Mouse (Mus musculus) adrenal gland, adult 2 months (tissue): ENCODE data around the gene Mypn. TPM values are rescaled to one million over a fixed set of nuclear protein-coding genes. Genes with fewer than 3 reads are reported as not detected.

ENCODE experiments used
- DNase-seq: peaks from one replicate; pipeline ENCODE4 v3.0.0; 2021
- polyA plus RNA-seq: library from polyadenylated mRNA; depleted of rRNA; stranded (reverse); fragments of >200 nt; gene quantifications from 2 replicates; pipeline ENCODE4 v1.2.3, GENCODE M21; 2012; rRNA removed
- total RNA-seq, 2 experiments: library from RNA; stranded (reverse); gene quantifications; 2 replicates each; pipeline ENCODE4 v1.2.3; 2021

The Mypn gene
- total and polyA plus RNA-seq, 3 experiments = 0.02 to 1.1 (median 0.31) TPM

DNA sequence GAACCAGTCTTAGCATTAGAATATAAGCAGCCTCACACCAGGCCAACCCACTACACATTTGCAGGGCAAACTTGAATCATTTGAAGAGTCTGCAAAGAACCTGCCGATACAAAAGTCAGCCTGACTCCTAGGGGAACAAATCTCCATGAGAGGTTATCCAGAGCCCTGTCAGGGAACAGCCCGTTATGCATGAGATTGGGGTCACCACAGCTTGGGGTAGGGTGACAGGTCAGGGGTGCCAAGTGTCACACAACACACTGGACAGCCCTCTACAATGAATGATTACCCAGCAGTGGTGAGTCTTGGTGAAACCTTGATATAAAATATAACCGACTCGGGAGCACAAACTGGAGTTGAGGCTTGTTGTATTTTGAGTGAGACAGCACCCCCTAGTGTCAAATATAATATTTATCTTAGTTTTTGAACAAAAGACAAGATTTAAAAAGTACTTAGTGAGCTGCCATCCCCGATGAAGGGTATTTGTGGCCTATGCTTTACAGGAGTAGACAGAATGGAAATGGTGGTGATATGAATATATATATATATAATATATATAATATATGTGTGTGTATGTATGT, 90.6 kb downstream of the Mypn start:
- no peak for DNase-seq

DNA sequence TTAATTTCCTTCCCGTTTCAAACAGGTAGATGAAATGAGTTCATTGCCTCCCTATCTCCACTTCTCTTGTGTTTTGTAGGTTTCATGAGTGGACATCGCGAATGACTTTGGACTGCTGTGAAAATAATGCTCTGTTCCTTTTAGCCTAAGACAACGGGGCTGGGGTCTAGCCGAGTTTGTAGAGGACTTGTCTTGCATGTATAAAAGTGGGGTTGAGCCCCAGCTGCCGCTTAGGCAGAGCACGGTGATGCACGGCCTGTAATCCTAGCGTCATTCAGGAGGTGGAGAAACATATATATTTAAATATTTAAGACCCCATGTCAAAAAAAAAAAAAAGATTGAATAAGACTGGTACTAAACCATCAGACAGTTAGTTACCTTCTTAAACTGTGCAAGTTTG, 103.1 kb downstream of the Mypn start:
- DNase-seq = no peak

DNA sequence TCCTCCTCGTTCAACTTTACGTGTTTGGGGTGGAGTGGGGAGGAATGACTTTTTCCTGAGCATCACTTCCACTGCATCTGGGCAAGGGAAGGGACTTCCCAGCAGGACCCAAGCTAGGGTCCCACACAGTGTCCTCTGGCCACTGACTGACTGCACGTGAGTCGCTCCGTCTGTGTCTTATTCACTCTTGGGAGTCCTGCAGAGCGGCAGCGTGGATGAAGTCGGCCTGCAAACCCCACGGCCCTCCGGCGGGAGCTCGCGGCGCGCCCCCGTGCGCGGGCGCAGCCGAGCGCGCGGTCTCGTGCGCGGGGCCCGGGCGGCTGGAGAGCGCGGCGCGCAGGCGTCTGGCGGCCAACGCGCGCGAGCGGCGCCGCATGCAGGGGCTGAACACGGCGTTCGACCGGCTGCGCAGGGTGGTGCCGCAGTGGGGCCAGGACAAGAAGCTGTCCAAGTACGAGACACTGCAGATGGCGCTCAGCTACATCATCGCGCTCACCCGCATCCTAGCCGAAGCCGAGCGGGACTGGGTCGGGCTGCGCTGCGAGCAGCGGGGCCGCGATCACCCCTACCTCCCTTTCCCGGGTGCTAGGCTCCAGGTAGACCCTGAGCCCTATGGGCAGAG, 103.7 kb downstream of the Mypn start:
- DNase-seq = peak; percentile 72

DNA sequence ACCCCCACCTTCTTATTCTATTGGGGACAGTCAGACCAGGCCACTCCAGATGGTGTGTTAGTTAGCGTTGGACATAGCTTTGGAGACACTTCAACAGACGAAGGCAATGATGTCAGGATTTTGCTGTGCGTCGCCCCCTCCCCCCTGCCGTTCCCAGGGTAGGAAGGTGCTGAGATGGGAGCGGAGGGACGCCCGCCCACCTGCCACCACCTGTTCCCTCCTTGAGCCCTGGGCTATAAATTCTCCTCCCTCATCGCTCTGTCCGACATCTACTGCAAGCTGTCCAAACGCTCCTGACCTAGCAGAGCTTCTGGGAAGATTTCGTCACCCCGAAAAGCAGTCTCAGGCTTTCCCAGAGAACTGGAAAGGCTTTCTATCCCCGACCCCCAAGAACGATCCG, 104.2 kb downstream of the Mypn start, which contains the start of gene Atoh7:
Atoh7 (plus strand) TSS at position 131 of the 400 bp plus-strand sequence.
- no peak for DNase-seq

DNA sequence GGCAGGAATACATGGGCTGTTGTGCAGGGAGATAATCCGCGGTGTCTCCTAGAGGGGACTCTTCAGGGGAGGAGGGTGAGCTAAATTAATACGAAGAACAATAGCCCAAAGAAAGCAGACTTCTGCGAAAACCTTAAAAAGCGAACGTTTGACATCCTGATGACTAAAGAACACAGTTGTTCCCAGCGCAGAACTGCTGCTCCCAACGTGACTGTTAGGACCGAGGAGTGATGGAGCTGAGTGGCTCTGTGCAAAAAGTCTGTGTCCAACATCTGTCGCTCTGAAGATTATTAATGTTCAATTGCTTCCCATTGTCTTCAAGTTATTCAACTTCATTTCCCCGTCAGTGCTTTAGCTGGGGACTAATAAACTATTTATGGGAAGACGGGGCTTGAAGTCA, 105.6 kb downstream of the Mypn start:
- DNase-seq = no peak

DNA sequence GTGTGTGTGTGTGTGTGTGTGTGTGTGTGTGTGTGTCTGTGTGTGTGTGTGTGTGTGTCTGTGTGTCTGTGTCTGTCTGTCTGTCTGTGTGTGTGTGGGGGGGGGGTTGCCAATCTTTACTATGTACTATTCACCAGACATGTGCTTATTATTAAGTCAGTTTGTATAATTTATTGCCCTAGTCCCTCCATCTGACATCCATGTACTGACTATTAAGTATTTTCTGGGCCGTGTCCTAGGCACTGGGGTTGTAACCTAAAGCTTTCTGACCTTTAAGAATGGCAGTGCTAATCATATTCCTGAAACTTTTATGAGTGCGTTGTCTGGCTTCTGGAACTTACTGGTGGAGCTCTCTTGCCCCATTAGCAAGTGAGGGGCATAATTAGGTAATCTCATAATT, 107.0 kb downstream of the Mypn start:
- DNase-seq = no peak

DNA sequence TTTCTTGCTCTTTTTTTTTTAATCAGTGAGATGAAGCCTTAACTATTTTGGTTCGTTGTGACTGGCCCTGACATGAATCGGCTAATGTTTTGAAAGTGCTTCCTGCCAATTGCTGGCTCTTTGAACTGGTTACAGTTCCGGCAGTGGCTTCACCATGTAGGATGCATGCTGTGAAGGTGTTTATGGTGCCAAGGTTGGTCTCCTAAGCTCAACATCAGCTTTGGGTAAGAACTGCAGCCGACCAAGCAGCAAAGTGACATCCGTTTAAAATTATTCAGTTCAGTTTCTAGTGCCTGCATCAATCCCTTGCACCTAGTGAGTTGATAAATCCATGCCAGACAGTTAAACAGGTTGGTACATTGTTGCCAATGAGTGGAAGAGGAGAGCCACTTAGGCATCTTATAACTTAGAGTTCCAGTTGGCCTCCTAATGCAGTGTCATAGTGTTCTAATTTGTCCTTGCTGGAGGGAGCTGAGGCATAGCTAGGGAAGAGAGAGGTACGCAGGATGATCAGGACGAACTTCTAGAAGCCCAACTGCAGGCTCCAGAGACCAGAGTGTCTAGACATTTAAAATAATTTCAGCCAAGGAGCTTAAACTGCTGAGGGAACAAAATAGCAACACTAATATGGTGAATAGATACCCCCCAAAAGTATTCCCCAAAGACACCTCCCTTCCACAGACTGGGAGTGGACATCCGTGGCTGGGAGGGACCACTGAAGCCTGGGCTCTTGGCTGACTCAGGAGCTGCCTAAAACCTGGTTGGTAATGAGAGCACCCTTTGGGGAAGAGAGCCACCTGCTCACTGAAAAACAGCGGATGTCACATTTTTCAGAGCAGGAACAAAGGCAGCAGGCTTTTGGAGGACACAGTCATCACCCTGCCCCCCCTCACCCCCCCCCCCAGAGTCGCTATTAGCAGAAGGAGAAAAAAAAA, 110.9 kb downstream of the Mypn start:
- no peak for DNase-seq

DNA sequence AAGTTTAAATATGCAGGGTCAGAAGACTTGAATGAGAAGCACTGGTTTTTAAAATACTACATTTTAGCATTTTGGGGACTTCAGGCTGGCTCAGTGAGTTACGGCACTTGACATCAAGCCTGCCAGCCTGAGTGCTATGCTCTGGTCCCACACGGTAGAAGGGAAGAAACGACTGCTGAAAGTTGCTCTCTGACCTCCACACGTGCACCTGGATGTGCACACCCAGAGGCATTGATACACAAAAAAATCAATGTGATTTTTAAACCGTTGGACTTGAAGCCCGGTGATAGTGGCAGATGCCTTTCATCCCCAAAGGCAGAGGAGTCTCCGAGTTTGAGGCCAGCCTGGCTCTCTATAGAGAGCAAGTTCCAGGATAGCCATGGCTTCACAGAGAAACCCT, 111.8 kb downstream of the Mypn start:
- DNase-seq = no peak

DNA sequence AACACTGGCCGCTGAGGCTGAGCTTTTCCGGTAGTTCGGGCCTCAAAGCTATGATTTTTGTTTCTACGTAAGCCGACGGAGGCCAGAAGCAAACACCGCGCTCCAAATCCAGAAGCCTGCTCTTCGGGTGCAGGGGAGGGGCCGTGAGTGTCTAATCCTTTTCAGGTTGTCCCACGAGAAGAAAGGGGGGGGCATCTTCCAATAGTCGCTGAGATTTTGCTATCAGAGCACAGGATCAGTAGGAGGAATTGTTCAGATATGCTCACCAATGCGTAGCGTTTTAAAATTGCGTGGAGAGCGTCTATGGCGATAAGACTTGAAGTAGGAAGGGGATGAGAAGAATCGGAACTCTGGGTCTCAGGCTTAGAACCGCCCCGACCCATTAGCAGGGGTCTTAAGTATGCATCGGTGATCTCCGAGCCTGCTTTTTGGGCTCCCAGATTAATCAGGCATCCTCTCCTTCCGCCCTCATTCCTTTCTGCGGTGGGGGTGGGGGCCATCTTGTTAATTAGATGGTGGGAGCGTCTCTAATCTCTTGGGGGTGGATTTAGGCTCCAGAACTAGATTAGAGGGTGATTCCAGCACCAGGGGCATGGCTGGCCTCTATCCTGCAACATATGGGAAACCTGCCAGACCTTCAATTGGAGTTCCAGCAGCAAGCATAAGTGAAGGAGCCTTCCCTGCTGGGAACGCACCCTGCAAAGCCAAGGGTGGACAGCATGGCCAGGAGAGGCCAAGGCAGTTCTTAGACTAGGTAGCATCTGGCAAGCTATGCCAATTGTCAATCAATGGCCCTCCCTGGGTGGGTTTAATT, 113.8 kb downstream of the Mypn start:
- DNase-seq = no peak

DNA sequence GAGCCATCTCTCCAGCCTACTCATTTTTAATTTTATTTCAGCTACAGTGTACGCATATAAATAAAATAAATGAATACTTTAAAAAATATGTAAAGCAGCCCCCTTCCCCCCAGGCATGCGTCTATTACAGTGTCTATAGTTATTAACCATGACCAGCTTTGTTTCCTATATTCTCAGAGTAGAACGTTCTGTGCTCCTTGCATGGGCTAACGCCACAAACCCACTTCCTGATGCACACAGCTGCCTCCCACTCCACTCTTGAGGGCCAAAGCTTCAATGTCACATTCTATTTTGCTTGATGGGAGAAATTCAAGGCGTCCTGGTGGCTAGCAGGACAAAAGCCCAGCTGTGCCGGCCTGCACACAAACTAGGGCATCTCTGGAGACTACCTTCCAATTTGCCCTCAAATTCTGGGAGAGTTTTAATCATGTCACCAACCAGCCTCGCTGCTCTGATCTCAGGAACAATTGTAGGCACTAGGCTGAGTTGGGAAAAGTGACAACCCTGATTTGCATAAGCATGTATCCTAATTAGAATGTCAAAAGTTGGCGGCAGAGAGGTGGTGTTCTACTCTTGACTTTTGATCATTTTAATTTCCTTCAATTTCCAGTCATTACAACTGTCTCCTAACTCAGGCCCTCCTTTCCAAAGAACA, 114.5 kb downstream of the Mypn start:
- no peak for DNase-seq

DNA sequence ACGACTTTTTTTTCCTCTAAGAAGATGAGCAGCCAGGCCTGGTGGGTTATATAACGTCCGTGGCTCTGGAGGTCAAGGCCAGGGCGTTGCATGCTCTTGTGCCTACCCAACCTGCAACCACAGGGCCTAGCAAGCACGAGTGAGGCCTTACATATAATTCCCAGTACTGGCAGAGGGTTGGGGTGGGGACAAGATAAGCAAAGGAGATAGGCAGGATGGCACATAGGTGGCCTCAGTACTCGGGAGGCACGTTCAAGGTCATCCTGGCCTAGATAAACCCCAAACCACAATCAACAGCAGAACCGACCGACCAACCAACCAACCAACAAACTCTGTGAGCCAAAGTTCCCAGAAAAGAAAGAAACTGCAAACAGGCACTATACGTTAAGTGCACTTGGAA, 117.4 kb downstream of the Mypn start:
- no peak for DNase-seq

DNA sequence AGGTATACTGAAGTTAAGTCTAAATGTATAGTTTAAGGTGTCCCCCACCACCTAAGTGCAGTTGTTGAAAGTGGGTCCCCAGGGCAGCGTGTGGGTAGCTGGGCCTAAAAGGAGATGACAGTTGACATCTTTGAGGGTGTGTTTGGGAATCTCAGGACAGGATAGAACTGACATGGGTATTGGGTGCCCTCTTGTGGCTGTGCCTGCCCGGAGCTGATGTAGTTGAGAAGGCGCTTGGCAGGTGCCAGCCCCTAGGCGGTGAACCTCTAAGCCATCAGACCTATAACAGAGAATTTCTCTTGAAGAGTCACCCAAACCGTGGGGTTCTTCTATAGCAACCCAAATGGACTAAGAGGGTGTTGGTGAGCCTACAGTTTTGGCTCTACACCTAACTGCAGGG, 137.8 kb downstream of the Mypn start:
- peak; percentile 83 for DNase-seq

Other genes with a start within 250 kb of the Mypn start
- 10 to 100 TPM; 11.2 to 16.3 TPM for gene Rufy2, start 223.7 kb downstream of the Mypn start, total RNA-seq
- 1.9 and 2.1 TPM in 2 replicates for gene Rufy2, start 223.7 kb downstream of the Mypn start, polyA plus RNA-seq
- gene Hnrnph3, start 179.7 kb downstream of the Mypn start, total RNA-seq = 10 to 100 TPM; 40.3 to 42.4 TPM
- gene Hnrnph3, start 179.7 kb downstream of the Mypn start, polyA plus RNA-seq = 2.4 and 3.7 TPM in 2 replicates
- gene Pbld2, start 179.6 kb downstream of the Mypn start, total RNA-seq = 1 to 10 TPM; 3.1 to 3.9 TPM
- gene Pbld2, start 179.6 kb downstream of the Mypn start, polyA plus RNA-seq = 0.87 and 1.4 TPM in 2 replicates
- 1 to 10 TPM; 2.0 to 3.0 TPM for gene Pbld1, start 143.8 kb downstream of the Mypn start, total RNA-seq
- gene Pbld1, start 143.8 kb downstream of the Mypn start, polyA plus RNA-seq = 0.40 and 0.90 TPM in 2 replicates
- gene Atoh7, start 104.3 kb downstream of the Mypn start, total RNA-seq = not detected
- gene Atoh7, start 104.3 kb downstream of the Mypn start, polyA plus RNA-seq = 0.10 TPM in 1 of 2 replicates, not detected in the other
- 100 to 1,000 TPM in 1 of 2 experiments, 10 to 100 TPM in 1; 76.9 to 195 TPM for gene Herc4, start 39.9 kb upstream of the Mypn start, total RNA-seq
- 10.7 and 14.0 TPM in 2 replicates for gene Herc4, start 39.9 kb upstream of the Mypn start, polyA plus RNA-seq
- gene Sirt1, start 177.8 kb upstream of the Mypn start, total RNA-seq = 10 to 100 TPM; 13.9 to 17.4 TPM
- gene Sirt1, start 177.8 kb upstream of the Mypn start, polyA plus RNA-seq = 1.2 and 1.4 TPM in 2 replicates
- 10 to 100 TPM; 13.0 to 19.2 TPM for gene Dnajc12, start 178.5 kb upstream of the Mypn start, total RNA-seq
- 0.57 and 0.68 TPM in 2 replicates for gene Dnajc12, start 178.5 kb upstream of the Mypn start, polyA plus RNA-seq
- gene Gm7075, start 217.8 kb upstream of the Mypn start, total RNA-seq = not detected
- not detected in 2 replicates for gene Gm7075, start 217.8 kb upstream of the Mypn start, polyA plus RNA-seq
- under 1 TPM; 0.37 to 0.83 TPM for gene Ctnna3, start 226.1 kb upstream of the Mypn start, total RNA-seq
- 0.06 TPM in 1 of 2 replicates, not detected in the other for gene Ctnna3, start 226.1 kb upstream of the Mypn start, polyA plus RNA-seq